Mouse (Mus musculus) lung, postnatal 25 days (tissue): ENCODE measurements around the gene Gm136.
"Not testable (repeated sequence)": the region's sequence is repeated elsewhere in the genome, so short reads cannot be mapped to it uniquely, and the experiment has no call there.

Experiments used
- DNase-seq: peaks from one replicate; pipeline ENCODE4 v3.0.0; 2022; ENCODE audit warnings: low spot score

Gm136 gene

DNA sequence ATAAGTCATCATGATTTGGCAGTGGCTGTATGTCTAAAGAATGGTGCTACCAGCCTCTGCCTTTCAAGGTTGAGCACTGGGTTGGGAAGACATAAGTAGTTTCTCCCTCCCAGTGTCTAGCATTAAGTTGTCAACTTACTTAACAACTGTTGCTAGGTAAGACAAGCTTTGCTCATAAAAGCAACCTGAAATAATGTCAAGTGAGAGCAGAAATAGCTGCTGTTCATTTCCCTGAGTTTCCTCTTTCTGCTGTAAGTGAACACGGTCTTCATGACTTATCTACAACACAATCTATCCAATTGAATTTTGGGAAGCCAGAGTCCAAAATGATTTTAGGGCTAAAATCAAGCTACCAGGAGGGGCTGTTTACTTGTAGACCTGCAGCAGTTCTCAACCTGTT lies at the start of gene Gm136:
TSS of gene Gm136 (minus strand) at position 101 of the 400 bp plus-strand sequence.
- DNase-seq = no peak

DNA sequence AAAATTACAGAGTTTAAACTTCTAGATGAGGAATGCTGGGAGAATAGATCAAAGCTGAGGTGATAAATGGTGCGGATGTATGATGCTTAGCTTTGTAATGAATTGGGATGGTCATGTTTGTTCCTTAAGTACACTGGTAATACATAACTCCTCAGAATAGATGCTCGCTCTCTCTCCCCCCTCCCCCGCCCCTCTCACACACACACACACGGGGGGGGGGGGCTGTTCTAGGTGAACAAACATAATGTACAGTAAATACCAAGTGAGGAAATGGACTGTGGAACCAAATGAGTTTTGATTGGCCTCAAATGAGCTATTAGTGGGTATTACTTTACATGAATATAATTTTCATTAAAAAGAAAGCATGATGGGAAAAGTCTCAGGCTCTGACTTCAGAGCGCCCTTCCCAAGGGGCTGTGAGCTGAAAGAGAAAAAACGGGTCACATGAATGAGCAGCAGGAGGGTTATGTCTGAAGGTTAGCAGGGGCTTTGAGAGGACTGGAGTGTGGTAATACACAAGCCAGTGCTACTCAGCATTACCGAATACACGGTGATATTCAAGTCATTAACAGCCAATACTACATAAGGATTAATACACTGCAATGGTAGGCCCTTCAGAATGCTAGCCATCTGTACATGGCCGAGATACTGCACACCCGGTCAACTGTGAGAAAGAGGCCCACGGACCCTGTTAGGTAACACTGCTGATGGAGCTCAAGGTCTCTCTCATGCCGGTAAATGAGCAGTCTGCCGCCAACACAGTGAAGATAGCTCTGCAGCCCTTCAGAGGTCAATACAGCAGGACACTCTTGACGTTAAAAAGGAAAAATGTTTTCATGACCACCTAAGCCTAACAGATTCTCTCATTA lies 45.3 kb upstream of the Gm136 start:
- DNase-seq = no peak

- DNase-seq = no peak
These were observed 41.9 kb upstream of the Gm136 start for GRCm38 (mm10) chr4:34798005-34798404.

DNA sequence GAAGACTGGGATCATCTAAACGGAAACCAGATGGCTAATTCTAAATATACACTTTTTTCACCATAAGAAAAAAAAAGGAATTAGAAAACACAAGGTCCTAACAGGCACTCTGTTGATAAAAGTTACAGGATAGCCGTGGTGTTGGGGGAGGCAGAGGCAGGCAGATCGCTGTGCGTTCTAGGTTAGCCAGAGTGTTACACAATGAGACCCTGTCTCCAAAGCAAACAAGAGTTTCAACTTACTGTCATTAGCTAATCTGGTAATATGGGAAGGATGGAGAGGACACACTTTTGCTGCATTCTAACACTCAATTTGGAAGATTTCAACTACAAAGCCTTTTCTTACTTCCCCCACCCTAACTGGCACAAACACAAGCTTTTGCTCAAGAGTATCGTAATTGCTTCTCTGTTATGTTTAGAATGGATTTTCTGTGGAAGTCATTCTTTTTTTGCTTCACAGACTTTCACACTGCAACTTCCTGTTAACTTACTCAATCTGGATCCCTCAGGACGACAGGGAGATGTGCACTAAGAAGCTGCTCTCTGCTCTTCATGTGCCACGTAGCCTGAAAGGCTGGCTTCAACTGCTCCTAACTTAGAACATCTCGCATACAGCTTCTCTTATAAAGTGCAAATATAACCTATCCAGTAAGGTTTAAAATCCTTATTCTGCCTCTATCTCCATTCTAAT lies 41.4 kb upstream of the Gm136 start:
- no peak for DNase-seq

DNA sequence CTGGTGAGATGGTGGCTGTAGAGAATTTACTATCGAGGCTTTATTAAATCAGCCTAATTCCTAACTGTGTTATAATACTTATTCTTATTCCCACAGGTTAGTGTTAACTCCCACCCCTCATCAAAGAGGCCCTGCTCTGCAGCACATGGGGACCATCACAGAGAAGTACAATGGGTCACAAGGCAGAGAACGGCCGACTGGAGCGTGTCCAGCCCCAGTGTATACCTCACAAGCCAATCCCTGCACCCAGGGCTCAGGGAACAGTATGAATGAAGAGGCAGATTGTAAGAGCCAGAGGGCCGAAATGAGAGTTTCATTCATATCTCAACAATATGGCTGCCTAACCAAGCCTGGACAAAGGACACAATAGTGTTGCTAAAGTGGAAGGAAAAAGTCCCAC lies 40.2 kb upstream of the Gm136 start:
- no peak for DNase-seq

GRCm38 (mm10) chr4:34786476-34786875 lies 30.4 kb upstream of the Gm136 start:
- DNase-seq = no peak

DNA sequence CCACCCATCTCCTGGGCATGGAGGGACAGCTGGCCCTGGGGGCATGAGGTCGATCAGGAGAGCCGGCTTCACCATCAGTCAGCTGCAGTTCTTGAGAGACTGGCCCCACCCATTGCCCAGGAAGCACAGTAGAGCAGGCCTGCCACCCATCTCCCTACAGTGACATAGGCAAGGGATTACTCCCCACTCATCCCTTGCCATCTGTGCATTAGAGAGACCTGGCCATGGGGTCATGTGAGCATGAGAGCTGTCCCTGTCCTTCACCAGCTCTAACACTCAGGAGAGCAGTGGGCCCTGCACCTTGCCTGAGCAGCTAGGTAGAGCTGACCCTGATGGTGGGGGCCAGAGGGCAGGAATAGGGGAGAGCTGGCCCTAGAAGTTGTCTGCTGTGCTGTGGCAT lies 29.6 kb upstream of the Gm136 start:
- no peak for DNase-seq

DNA sequence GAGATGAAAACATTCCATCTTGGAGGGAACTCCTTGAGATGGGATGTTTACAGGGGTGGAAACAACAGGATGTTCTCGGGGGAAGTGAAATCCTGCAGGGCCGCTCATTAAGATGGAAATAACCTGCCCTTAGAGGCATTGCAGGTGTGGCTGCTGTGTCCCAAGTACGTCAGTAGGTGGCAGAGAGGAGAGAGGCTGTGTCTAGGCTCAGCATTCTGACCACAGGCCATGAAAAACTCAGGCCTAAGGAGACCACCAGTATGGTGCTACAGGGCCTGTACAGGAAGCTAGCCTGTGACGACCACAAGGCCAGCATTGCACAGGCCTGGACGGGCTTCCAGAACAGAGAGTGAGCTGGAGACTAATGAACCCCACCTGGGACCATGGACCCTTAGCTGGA lies 28.8 kb upstream of the Gm136 start:
- peak; percentile 7 for DNase-seq

GRCm38 (mm10) chr4:34782730-34783129 lies 26.7 kb upstream of the Gm136 start:
- DNase-seq = no peak

GRCm38 (mm10) chr4:34777677-34778527 lies 21.8 kb upstream of the Gm136 start, which contains the start of gene Smim8:
Gene Smim8 (minus strand): TSS chr4:34778423.
- peak; percentile 88 for DNase-seq

DNA sequence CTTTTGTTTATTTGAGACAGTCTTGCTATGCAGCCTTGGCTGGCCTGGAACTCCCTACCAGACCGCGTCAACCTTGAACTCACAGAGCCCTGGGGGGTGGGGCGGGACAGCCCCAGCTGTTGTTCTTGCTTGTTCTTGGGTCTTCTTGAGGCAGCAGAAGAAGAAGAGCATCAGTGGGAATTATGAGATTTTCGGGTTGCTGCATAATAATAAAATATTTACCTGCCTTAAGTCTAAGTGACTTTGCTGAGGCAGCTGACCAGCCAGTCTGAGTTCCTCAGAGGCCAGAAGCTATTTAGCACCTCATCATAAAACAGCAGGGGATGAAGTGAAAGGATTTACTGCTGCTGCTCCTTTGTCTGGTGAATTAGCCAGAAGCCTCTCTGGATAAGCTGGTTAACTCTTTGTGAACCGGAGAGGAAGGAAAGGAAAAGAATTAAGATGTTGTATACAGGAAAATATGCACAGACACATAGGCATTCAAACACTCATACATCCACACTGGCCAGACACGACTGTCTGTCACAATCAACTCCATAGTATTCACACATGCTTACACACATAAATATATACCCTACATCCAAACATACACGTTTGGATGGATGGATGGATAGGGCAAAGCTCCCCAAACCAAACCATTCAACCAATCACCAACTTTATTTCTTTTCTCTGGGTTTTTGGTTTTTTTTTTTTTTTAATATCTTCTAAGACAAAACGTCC lies 15.7 kb upstream of the Gm136 start:
- no peak for DNase-seq

DNA sequence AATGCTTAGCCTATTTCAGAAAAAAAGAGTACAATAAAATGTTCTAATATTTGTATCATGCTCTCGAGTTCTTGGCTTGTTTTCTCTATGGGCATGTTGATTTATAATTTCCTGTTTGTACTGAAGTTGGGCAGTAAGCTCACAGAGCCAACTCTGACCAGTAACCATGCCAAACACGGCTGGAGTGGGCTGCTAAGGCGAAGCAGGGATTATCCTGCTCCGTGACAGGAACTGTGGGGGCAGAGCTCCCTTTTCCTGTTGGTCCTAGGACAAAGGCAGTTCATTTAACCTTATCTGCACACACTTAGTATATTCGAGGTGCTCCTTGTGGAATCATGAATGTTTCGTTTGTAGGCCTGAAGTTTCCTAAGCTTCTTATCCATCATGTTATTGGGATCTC lies 6.8 kb downstream of the Gm136 start:
- peak; percentile 44 for DNase-seq

GRCm38 (mm10) chr4:34734461-34734860 lies 21.6 kb downstream of the Gm136 start:
- DNase-seq = no peak

DNA sequence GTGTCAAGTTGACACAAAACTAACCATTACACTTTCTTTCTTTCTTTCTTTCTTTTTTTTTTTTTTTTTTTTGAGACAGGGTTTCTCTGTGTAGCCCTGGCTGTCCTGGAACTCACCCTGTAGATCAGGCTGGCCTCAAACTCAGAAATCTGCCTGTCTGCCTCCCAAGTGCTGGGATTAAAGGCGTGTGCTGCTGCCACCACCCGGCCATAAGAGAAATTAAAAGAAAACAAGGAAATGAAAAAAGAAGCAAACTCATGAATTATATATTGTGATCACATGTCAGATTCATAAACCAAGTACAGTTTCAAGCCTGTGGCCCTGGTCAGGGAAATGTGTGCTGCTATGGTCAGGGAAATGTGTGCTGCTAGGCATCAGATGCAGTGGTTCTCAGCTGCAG lies 22.6 kb downstream of the Gm136 start:
- not testable (repeated sequence) for DNase-seq

GRCm38 (mm10) chr4:34729851-34730341 lies 26.2 kb downstream of the Gm136 start, which contains the start of gene Cfap206:
Gene Cfap206 (minus strand): TSS chr4:34730206.
- DNase-seq = peak; percentile 49

DNA sequence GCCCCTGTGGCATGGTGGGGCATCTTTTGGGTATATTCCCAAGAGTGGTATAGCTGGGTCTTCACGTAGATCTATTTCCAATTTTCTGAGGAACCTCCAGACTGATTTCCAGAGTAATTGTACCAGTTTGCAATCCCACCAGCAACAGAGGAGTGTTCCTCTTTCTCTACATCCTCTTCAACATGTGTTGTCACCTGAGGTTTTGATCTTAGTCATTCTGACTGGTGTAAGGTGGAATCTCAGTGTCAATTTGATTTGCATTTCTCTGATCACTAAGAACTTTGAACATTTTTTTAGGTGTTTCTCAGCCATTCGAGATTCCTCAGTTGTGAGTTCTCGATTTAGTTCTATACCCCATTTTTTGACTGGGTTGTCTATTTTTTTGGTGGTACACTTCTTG lies 30.4 kb downstream of the Gm136 start:
- DNase-seq = not testable (repeated sequence)

- no peak for DNase-seq
These were observed 31.8 kb downstream of the Gm136 start for GRCm38 (mm10) chr4:34724306-34724705.

GRCm38 (mm10) chr4:34723186-34723585 lies 32.9 kb downstream of the Gm136 start:
- DNase-seq = no peak

DNA sequence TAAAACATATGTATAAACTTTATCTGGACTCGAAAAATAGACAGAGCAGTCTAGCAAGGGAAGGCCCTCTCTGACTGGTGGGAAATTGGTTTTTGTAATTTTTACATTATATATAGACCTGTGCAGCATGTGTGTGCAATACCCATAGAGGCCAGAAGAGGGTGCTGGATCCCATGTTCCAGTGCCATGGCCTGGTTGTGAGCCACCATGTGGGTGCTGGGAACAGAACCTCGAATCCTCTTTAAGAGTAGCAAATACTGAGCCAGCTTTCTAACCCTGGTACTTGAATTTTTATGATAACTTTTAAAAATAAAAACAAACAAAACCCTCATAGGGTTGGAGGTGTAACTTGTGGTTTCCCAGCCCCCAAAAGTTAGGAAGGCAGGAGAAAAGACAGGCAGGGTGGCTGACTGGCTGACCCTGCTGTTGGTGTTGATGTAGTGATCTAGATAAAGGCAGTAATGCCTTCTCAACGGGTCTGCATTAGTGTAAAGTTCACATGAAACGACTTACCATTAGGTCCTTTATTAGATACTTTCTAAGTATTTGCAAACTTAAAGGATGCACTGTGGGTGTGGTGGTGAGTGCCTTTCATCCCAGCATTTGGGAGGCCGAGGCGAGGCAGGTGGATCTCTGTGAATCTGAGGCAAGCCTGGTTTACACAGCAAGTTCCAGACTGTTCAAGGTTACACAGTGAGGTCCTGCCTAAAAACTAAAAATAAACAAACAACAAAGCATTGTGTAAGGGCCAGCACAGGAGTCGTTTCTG lies 35.8 kb downstream of the Gm136 start:
- DNase-seq = no peak

GRCm38 (mm10) chr4:34719421-34719820 lies 36.6 kb downstream of the Gm136 start:
- DNase-seq = no peak

DNA sequence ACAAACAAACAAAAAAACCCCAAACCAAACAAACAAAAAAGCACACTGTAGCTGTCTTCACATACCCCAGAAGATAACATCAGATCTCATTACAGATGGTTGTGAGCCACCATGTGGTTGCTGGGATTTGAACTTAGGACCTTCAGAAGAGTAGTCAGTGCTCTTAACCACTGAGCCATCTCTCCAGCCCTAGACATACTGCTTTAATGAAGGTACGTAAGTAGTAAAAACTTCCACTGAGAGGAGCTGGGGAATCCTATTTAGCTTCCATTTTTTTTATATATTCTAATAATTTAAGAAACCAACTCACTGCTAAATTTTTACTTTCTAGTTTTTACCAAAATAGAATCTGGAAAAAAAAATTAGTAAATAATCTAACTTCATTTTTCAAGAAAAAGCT lies 41.0 kb downstream of the Gm136 start:
- DNase-seq = no peak
